Mouse (Mus musculus) kidney, postnatal 25 days (tissue): ENCODE measurements around the gene Hhat.
A peak's percentile ranks its signal among the peaks of the same experiment; 100 is the strongest.

Source experiments
- DNase-seq, 2 experiments: peaks; one replicate each; pipeline ENCODE4 v3.0.0; 2021; ENCODE audit warnings: mixed read lengths in 2 of 2

Hhat gene

GRCm38 (mm10) chr1:192543686-192544085, 227.3 kb downstream of the Hhat start:
- no peak for DNase-seq

GRCm38 (mm10) chr1:192542093-192542492, 228.9 kb downstream of the Hhat start:
- no peak for DNase-seq

- no peak for DNase-seq
Observed at GRCm38 (mm10) chr1:192537169-192537568, 233.9 kb downstream of the Hhat start.

GRCm38 (mm10) chr1:192536440-192536839, 234.6 kb downstream of the Hhat start:
- DNase-seq = no peak

GRCm38 (mm10) chr1:192533016-192533415, 238.0 kb downstream of the Hhat start:
- no peak for DNase-seq

GRCm38 (mm10) chr1:192532212-192532611, 238.8 kb downstream of the Hhat start:
- no peak for DNase-seq

GRCm38 (mm10) chr1:192531490-192532146, 239.4 kb downstream of the Hhat start:
- DNase-seq = no peak

- no peak for DNase-seq
Observed at GRCm38 (mm10) chr1:192525711-192526350, 245.2 kb downstream of the Hhat start.

- DNase-seq = no peak
Observed at GRCm38 (mm10) chr1:192522376-192523178, 248.4 kb downstream of the Hhat start.

- no peak for DNase-seq
Observed at GRCm38 (mm10) chr1:192520836-192521435, 250.1 kb downstream of the Hhat start.

GRCm38 (mm10) chr1:192519713-192520112, 251.3 kb downstream of the Hhat start:
- no peak for DNase-seq

- DNase-seq = no peak
Observed at GRCm38 (mm10) chr1:192515373-192515772, 255.7 kb downstream of the Hhat start.

GRCm38 (mm10) chr1:192512821-192513220, 258.2 kb downstream of the Hhat start:
- DNase-seq = peak in 1 of 2 experiments; percentile 11

GRCm38 (mm10) chr1:192503651-192504050, 267.4 kb downstream of the Hhat start:
- peak in 1 of 2 experiments; percentile 19 for DNase-seq

GRCm38 (mm10) chr1:192502835-192503234, 268.2 kb downstream of the Hhat start:
- DNase-seq = no peak

- peak in 1 of 2 experiments; percentile 24 for DNase-seq
Observed at GRCm38 (mm10) chr1:192502016-192502415, 269.0 kb downstream of the Hhat start.

GRCm38 (mm10) chr1:192497505-192497904, 273.5 kb downstream of the Hhat start:
- no peak for DNase-seq

- peak in 1 of 2 experiments; percentile 19 for DNase-seq
Observed at GRCm38 (mm10) chr1:192489908-192490825, 280.9 kb downstream of the Hhat start.

- no peak for DNase-seq
Observed at GRCm38 (mm10) chr1:192487571-192487970, 283.5 kb downstream of the Hhat start.

- no peak for DNase-seq
Observed at GRCm38 (mm10) chr1:192485030-192485429, 286.0 kb downstream of the Hhat start.

- DNase-seq = no peak
Observed at GRCm38 (mm10) chr1:192481446-192481845, 289.6 kb downstream of the Hhat start.
